Mouse (Mus musculus) right cerebral cortex, postnatal 14 days (tissue): ENCODE measurements at regions not wholly inside any gene's neighbourhood (a gene's known extent, or its start where the extent isn't known, plus 50 kb on each side); places are given as distances from the start of the nearest gene placed in this dataset.
A peak's percentile ranks its signal among the peaks of the same experiment; 100 is the strongest.

Experiments used
- DNase-seq: peaks from one replicate; pipeline ENCODE4 v3.0.0; 2022

GRCm38 (mm10) chr1:168818381-168818780, 386.3 kb upstream of the Pbx1 start:
- DNase-seq = no peak

DNA sequence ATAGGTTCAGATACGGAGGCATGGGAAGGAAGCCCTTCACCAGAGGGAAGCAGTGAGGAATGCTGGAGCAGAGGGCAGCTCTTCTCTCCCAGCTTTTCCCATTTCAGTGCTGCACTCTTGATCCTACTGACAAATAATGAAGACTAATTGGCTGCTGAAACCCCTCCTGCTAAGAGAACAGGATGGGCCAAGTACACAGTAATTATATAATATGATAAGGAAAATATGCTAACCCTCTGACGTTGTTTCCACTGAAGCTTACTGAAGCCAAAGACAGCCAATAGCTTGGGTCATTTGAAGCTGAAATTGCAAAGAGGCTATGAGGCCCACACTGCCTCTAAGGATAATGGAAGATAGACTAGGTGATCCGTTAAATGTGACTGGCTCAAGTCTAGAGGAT, 375.0 kb upstream of the Pbx1 start:
- DNase-seq = no peak

- DNase-seq = no peak
Measured at GRCm38 (mm10) chr1:168805442-168805841, 373.4 kb upstream of the Pbx1 start.

- no peak for DNase-seq
Measured at GRCm38 (mm10) chr1:168801046-168801445, 369.0 kb upstream of the Pbx1 start.

DNA sequence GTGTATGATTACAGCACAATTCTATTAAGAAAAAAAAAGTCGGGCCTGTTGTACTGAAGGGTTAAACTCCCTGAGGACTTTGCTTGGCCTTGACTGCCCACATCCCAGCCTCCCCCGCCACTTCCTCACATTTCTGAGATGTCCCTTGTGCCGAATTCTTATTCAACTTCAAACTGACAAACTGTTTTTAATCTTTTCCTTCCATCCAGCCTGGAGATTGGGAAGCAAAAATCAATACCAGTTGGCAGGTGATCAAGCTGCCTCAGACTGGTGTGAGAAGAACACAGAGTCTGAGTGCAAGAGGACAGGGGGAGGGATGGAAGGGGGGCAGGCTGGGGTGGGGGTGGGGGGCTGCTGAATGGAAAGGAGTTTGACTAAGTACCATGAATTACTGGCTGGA, 354.7 kb upstream of the Pbx1 start:
- DNase-seq = no peak

DNA sequence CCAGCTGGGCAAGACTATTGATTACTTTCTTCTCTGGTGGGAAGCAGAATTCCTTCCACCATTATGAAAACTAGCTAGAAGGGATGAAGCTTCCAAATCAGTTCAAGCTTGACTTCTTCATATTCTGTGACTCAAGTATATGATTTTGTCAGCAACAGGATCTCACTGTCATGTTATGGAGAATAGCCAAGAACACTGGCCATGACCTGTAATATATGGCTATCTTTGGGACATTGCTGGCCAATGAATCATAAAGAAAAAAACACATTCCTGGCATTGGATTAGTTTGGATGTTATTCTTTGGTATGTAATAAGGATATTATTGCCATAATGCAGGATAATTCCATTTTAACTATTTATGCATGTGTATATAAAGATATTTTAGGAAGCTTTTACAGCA, 351.8 kb upstream of the Pbx1 start:
- no peak for DNase-seq

- DNase-seq = no peak
Measured at GRCm38 (mm10) chr1:168764368-168764895, 332.4 kb upstream of the Pbx1 start.

GRCm38 (mm10) chr1:168761095-168761494, 329.0 kb upstream of the Pbx1 start:
- no peak for DNase-seq

DNA sequence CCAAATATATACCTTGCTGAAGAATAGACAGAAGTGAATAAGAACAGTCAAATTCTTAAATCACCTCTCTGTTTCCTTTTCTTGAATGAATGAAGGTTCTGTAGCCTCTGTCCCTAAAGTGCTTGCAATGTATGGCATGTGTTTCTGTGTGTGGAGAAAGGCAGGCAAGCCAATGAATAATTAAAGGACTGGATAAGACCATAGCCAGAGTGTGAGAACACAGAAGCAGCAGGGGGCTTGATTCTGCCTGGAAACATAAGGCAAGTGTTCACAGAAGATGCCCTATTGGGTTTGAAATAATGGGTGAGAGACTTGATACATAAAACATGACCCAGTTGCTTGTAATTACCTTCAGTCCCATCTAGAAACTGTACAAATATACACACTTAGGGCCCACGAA, 328.2 kb upstream of the Pbx1 start:
- no peak for DNase-seq

DNA sequence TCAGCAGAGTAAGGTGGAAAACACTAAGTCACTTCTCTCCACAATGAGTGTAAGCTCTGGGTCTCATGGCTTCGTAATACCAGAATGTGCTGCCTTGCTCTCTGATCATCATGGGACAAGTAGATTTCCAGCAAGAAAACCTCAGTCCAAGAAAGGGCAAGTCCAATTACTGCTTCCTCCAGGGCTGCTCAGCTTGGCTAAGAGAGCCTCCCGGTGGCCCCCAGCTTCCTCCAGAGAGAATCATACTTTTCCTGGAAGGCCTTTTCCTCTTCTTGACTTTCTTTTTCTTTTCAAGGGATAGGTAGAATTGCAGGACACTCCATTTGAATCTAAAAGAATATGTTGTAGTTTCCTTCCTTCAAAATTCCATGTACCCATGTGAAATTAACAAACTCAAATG, 326.8 kb upstream of the Pbx1 start:
- DNase-seq = no peak

DNA sequence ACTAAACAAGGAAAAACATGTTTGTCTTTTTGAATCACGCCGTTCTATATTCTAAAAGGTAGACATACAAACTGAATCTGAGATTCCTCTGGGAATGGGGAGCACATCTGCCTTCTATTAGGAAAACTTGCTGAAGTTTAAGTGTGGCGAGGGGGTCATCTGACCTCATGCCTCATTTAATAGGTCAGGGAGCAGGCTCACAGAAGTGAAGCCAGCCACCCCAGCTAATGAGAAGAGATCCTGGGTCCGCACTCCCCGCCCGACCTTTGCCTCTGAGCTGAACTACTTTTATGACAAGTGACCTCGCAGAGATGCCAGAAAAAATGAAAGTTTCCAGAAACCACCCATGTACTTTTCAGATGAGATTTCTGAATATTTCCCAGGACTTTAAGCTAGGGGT, 322.1 kb upstream of the Pbx1 start:
- no peak for DNase-seq

GRCm38 (mm10) chr1:168743435-168743834, 311.4 kb upstream of the Pbx1 start:
- no peak for DNase-seq

DNA sequence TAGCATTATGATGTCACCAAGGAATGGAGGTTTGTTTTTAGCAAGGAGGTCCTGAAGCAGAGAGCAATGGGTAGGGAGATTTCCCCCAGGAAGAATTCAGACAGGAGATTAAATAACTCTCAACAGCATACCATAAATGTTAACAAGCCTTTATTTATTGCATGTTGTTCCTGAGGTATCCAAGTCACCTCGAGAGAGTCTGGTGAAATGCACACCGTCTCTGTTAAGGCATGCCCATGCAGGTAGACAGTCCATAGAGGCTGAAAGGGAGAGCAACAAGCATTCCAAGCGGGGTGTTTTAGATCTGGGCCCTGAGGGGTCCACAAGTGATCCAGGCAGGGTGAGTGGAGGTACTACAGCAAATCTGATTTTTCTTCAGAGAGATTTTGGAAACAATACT, 305.9 kb upstream of the Pbx1 start:
- no peak for DNase-seq

DNA sequence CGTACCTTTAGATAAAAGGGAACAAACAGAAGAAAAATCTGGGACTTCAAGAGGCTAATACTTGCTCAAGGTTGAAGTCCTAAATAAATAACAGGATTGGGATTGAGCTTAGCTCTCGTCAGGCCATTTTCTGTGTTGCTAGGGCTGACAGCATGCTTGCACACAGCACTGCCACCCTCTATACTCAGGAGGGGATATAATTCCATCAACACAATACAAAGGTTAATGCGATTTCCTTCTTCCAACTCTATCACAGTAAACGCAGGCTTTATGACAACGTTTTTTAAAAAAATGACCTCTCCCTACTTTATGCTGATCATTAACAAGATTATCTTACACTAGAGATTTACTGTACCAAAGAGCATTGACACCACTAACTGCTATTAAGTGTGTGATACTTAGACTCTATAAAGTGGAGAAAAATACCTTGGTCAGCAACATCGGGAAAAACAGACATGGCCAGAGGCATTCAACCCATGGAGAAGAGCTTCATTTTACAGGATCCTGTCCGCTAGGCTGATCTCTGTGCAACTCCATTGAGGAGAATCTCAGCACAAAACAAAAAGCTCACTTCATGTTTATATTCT, 305.3 kb upstream of the Pbx1 start:
- no peak for DNase-seq

- no peak for DNase-seq
Measured at GRCm38 (mm10) chr1:168733066-168733465, 301.0 kb upstream of the Pbx1 start.

DNA sequence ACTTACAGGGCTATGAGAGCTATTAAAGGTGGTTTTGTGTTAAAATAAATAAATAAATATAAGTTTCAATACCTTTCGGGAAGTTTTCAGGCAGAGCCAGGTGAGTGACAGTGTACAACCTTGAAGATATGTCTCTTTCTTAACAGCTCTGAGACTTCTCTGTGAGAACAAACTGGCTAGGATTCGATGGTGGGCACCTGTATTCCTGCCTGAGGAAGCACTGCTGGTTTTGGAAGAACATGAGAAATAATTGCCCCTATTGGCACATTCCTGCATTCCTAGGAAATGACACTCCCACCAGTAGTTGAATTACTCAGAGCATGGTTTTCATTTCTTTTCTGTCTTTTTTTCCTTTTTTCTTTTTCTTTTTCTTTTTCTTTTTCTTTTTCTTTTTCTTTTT, 277.8 kb upstream of the Pbx1 start:
- no peak for DNase-seq

DNA sequence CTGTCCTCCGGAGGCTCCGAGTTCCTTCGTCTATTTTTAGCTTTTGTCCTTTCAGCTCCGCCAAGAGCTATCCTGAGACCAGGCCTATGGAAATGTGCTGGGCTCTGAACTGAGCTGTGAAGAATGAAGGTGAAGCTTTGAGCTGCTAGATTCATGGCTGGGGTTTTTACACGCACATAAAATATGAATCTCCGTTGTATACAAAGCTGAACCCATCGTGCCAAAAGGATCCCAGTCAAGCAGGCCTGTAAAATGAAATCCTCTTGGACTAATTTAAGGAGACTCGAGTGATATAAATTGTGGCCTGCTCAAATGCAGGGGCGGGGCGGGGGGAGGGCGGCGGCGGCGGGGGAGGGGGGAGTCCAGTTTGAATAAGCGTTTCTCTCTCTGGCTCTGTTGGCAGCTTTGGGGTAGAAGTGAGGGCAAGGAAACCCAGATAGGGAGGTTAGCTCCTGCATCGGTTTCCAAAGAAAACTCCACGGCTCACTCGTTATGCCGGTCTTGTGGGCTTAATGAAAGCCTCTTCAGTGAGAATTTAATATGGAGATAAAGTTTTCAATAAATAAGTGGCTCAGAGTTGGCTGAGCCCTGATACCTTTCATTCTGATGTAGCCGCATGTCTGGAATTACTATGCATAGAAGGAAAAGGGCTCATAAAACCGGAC, 277.1 kb upstream of the Pbx1 start:
- DNase-seq = peak; percentile 6

DNA sequence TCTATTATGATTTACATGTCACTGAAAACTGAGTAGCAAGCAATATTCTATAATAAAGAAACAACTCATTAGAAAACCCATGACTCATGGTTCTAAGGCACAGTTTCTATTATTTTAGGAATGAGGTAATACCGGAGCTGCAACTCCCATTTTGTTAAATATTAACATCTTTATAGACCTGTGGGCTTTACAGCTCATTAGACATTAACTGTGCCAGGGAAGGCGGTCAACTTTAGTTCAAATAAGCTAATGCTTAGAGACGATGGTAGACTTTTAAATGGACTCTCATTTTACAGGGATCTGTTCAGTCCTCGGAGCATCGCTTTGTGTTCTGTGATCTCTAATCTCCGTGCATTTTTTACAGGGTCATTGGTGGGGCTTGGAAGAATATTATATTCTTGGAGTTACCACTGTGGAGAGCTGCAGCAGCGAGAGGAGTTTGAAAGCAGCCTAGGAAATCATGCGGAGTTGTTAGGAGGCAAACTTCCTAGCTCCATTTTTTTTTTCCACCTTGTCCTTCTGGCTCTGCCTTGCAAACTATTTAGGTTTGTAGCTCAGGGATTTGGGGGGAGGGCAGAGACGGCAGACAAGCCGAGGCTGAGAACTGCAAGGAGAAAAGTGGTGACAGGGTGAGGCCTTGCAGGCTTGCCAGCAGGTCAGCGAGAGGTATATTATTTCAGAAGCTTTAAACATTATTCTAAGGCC, 276.2 kb upstream of the Pbx1 start:
- peak; percentile 5 for DNase-seq

DNA sequence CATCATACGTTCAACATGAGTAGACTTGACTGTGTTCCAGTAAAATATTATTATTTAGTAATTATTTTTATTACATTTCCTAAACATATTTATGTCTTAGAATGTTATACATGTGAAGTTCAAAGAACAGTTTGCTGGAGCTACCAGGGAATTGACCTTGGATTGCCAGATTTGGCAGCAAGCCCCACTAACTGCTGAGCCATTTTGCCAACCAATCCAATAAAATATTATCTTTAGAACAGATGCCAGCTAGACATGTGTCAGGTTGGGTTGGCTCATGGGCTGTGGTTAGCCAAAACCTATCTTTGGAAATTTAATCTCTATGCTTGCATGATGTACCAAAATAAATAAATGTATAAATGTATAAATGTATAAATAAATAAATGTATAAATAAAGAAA, 265.3 kb upstream of the Pbx1 start:
- DNase-seq = no peak

DNA sequence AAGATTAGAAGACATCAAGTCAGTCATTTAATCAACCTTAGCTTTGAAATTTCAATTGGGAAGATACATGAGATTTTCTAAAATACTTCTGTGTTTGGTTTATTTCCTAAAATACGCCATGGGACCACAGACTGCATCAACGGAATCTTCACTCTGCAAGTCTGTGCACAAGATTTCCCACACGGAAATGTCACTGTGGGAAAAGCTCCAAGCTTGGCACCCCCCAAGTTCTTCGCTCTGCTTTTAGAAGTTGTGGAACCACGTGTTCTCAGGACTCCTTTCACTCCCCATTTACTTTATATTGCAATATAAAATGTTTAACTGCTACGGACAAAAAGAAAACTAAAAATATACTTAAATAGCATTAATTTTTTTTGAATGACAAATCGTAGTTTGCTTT, 254.8 kb upstream of the Pbx1 start:
- DNase-seq = peak; percentile 28

DNA sequence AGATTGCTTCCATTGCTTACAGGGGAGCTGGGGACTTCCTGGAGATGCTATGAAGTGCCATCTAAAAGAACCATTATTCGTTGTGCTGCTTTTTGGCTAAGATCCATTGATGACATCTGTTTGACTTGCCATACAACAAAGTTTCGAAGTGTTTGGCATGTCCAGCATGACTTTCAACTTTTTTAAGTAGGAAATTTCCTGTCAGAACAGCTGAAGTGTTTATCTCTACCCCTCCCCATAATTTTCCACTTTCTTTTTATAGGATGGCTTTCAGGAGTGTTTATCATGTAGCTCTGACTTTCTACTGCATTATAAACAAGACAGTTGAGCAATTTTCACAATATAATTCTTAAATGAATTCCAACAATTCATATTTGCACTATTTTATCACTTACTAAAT, 253.1 kb upstream of the Pbx1 start:
- no peak for DNase-seq

DNA sequence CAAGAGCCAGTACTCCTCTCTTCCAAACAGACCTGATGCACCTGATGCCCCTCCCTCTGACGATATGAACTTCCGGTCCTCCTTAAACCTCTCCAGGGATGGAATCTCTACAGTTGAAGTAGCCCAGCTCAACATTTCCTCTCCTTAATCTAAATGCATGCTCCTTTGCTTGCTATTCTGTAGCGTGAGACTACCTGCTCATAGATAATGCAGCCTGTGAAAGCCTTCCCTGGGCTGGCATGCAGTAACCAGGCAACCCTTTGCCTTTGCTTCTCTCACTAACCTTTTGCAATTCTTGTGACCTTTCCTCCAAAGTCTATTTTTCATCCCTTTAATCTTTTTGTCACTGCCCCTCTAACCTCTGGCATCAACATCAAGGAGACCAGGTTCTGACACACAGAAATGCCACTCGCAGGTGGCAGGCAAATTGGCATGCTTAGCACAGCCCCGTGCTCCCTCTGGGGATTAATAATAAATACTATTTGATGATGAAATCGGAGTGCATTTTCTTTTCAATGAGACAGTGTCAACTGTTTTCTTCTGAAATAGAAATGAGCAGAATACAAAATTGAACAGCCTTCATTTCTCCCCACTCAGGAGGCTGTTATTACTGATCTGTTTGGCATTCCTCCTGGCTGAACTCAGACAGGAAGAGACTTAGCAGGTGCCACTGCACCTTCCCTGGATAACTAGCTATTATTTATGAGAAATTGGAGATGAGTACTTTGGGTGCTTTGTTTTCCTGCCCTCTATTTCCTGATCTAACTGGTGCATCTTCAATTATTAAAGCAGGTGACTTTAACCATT, 249.8 kb upstream of the Pbx1 start:
- DNase-seq = no peak

DNA sequence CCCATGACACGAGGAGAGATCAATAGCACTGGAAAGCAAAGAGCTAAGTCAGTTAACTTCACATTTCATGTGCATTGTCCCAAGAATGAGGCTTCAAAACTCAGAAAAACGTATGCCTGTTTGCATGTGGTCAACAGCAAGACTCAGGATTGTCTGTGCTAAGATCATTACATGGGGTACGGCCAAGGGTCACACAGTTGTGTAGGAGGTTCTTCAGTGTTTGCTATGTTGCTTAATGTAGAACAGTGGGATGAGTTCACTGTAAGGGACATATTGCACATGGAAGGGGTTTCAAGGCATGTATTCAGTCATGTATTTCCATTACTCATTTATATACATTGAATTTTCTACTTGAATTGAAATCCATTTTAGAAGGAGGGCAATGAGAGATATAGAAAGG, 248.6 kb upstream of the Pbx1 start:
- DNase-seq = no peak
